In genomic region chr12:59507431-59507830, GRCm38 (mm10) we compare ENCODE assay signal across 26 mouse cellular contexts.
"Had no signal": no experiment of that assay in that cellular context is flagged by ENCODE, and none has a peak within 500 bp of the region (broad histone marks: within the 10 kb centered on the region; RNA-seq: fewer than 3 reads in every experiment).

No protein-coding gene starts in this region.

- H3K4me1 ChIP-seq: heart, embryonic 10.5 days; heart, embryonic 12.5 days; hindbrain, embryonic 10.5 days; hindbrain, embryonic 12.5 days; intestine, embryonic 15.5 days; limb, embryonic 10.5 days; limb, embryonic 12.5 days; liver, embryonic 13.5 days; liver, embryonic 15.5 days had no signal

- H3K9ac ChIP-seq: heart, embryonic 12.5 days; hindbrain, embryonic 12.5 days; hindbrain, embryonic 14.5 days; intestine, embryonic 15.5 days; limb, embryonic 12.5 days; liver, embryonic 13.5 days; liver, embryonic 15.5 days had no signal

- DNase-seq: gastrocnemius, postnatal 14 days; gastrocnemius, postnatal 36 days; heart, adult 18-20 months; heart, postnatal 10 days; heart, postnatal 4 days; kidney, adult 18-20 months; kidney, adult 8-10 months; kidney, postnatal 10 days; kidney, postnatal 25 days; kidney, postnatal 4 days; liver; liver, embryonic 13.5 days had no signal

- ATAC-seq: hindbrain, embryonic 16.5 days; inflammation-experienced regulatory T-cells, adult 6 months; intestine, embryonic 15.5 days; intestine, postnatal 0 days had no signal

- H3K36me3 ChIP-seq: heart, embryonic 10.5 days; heart, embryonic 12.5 days; hindbrain, embryonic 10.5 days; hindbrain, embryonic 12.5 days; intestine, embryonic 15.5 days; limb, embryonic 10.5 days; limb, embryonic 12.5 days; liver, embryonic 13.5 days; liver, embryonic 15.5 days had no signal

- H3K4me3 ChIP-seq: heart, embryonic 10.5 days; heart, embryonic 12.5 days; hindbrain, embryonic 10.5 days; hindbrain, embryonic 12.5 days; intestine, embryonic 15.5 days; layer of hippocampus, adult 2 months; left cerebral cortex, adult 2 months; limb, embryonic 10.5 days; limb, embryonic 12.5 days; liver, embryonic 13.5 days; liver, embryonic 15.5 days had no signal

- H3K9me3 ChIP-seq: heart, embryonic 10.5 days; heart, embryonic 12.5 days; hindbrain, embryonic 10.5 days; hindbrain, embryonic 12.5 days; intestine, embryonic 15.5 days; limb, embryonic 10.5 days; limb, embryonic 12.5 days; liver, embryonic 13.5 days; liver, embryonic 15.5 days had no signal

- H3K27me3 ChIP-seq: heart, embryonic 12.5 days; hindbrain, embryonic 12.5 days; intestine, embryonic 15.5 days; limb, embryonic 12.5 days; liver, embryonic 13.5 days; liver, embryonic 15.5 days had no signal

- H3K27ac ChIP-seq: heart, embryonic 10.5 days; hindbrain, embryonic 10.5 days; hindbrain, embryonic 12.5 days; hindbrain, embryonic 14.5 days; intestine, embryonic 15.5 days; layer of hippocampus, adult 2 months; left cerebral cortex, adult 2 months; limb, embryonic 10.5 days; limb, embryonic 12.5 days; liver, embryonic 13.5 days; liver, embryonic 15.5 days had no signal
